Mouse (Mus musculus) olfactory bulb, adult 2 months (tissue): ENCODE measurements at regions not wholly inside any gene's neighbourhood (a gene's known extent, or its start where the extent isn't known, plus 50 kb on each side); places are given as distances from the start of the nearest gene placed in this dataset.

ENCODE experiments used
- CTCF ChIP-seq: fragments of 200-500 bp; IDR thresholded peaks from 2 replicates; pipeline ENCODE4 v1.5.1; 2012; ENCODE audit warnings: low read depth, mild to moderate bottlenecking, low read length, moderate library complexity; ENCODE audit not compliant: insufficient read depth
- POLR2A ChIP-seq: fragments of 200-500 bp; IDR thresholded peaks from 2 replicates; pipeline ENCODE4 v1.6.1; 2012; ENCODE audit warnings: mild to moderate bottlenecking, low read depth, low read length, moderate library complexity; ENCODE audit not compliant: insufficient read depth

GRCm38 (mm10) chr9:120777501-120777900 is 151.5 kb upstream of the Ctnnb1 start:
- no peak for TF ChIP-seq CTCF
- no peak for TF ChIP-seq POLR2A
